Mouse (Mus musculus) heart, adult 2 months (tissue): ENCODE results near the gene Actg1. TPM values are rescaled to one million over a fixed set of nuclear protein-coding genes. Genes with fewer than 3 reads are reported as not detected.

Source experiments
- DNase-seq, 2 experiments: peaks; one replicate each; pipeline ENCODE4 v3.0.0; 2021
- H3K27ac ChIP-seq: fragments of 200-600 bp; 2 replicates; pipeline ENCODE4 v1.8.1; 2022
- H3K27me3 ChIP-seq: fragments of 200-500 bp; 2 replicates; pipeline ENCODE4 v1.6.1; 2012; ENCODE audit warnings: mild to moderate bottlenecking, low read length, inconsistent platforms, mixed read lengths; ENCODE audit not compliant: control insufficient read depth, insufficient read depth
- H3K36me3 ChIP-seq: fragments of 200-500 bp; 2 replicates; pipeline ENCODE4 v1.6.1; 2012; ENCODE audit warnings: low read length, inconsistent platforms; ENCODE audit not compliant: control insufficient read depth, insufficient read depth
- H3K4me1 ChIP-seq: fragments of 200-500 bp; 2 replicates; pipeline ENCODE4 v1.6.1; 2011; ENCODE audit warnings: low read length; ENCODE audit not compliant: control insufficient read depth, insufficient read depth
- H3K4me3 ChIP-seq: fragments of 200-600 bp; 2 replicates; pipeline ENCODE4 v1.8.1; 2022
- H3K79me2 ChIP-seq: fragments of 200-500 bp; replicated peaks from 2 replicates; pipeline ENCODE4 v1.6.1; 2012; ENCODE audit warnings: mild to moderate bottlenecking, inconsistent platforms, low read length, moderate library complexity, mixed read lengths; ENCODE audit not compliant: control insufficient read depth, insufficient read depth
- H3K9ac ChIP-seq: fragments of 200-500 bp; 2 replicates; pipeline ENCODE4 v1.6.1; 2012; ENCODE audit warnings: low read depth, mild to moderate bottlenecking, control low read depth, inconsistent platforms, low read length, mixed read lengths
- CTCF ChIP-seq: fragments of 200-600 bp; IDR thresholded peaks from 2 replicates; pipeline ENCODE4 v1.8.1; 2022; ENCODE audit warnings: antibody characterized with exemption, mild to moderate bottlenecking, moderate library complexity
- EP300 ChIP-seq: fragments of 200-500 bp; IDR thresholded peaks from 2 replicates; pipeline ENCODE4 v1.6.1; 2011; ENCODE audit warnings: low read depth, low read length, control low read depth; ENCODE audit not compliant: insufficient read depth
- POLR2A ChIP-seq: fragments of 200-500 bp; IDR thresholded peaks from 2 replicates; pipeline ENCODE4 v1.6.1; 2011; ENCODE audit warnings: mild to moderate bottlenecking, low read depth, low read length, control low read depth; ENCODE audit not compliant: insufficient read depth
- WGBS: fragments of 180-500 bp; shearing (Covaris S2); methylation state at CpG from one replicate; pipeline ENCODE4 v1.1.7; 2018; 5-methylcytosine and 5-hydroxymethylcytosine counted together
- intact Hi-C: fragments of 180-260 bp; cut with DNase I; formaldehyde crosslinking; loops from one replicate; pipeline ENCODE4 v1.15.1; 2025
- polyA plus RNA-seq: library from polyadenylated mRNA; depleted of rRNA; stranded (reverse); fragments of >200 nt; gene quantifications from 2 replicates; pipeline ENCODE4 v1.2.3, GENCODE M21; 2012
- total RNA-seq, 2 experiments: library from RNA; stranded (reverse); gene quantifications; 2 replicates each; pipeline ENCODE4 v1.2.3; 2021

Actg1 gene
- total and polyA plus RNA-seq, 3 experiments, result 222 to 510 (median 321) TPM

GRCm38 (mm10) chr11:120382509-120382908, 34.2 kb upstream of the Actg1 start:
- no peak overlapping the region for H3K4me3 ChIP-seq
- peak in 1 of 2 experiments; percentile 67 for DNase-seq
- peaks cover 7% of the 10 kb centered on the region for H3K4me1 ChIP-seq
- peaks cover 3% of the 10 kb centered on the region; the same call in 1 of the 2 replicates for H3K36me3 ChIP-seq
- H3K27ac ChIP-seq, result peak overlapping the region; percentile 23
- WGBS, result 66% methylated on average over 9 of the region's 9 CpGs
- TF ChIP-seq CTCF (no peak), POLR2A (no peak), EP300 (peak; percentile 95)
- H3K9ac ChIP-seq, result no peak overlapping the region
- no peaks in the 10 kb centered on the region for H3K79me2 ChIP-seq
- no peaks in the 10 kb centered on the region for H3K27me3 ChIP-seq
- intact Hi-C loops, result no loop called here

- Histone ChIP-seq H3K79me2 (no peaks in the 10 kb centered on the region), H3K4me3 (no peak overlapping the region), H3K9ac (no peak overlapping the region), H3K36me3 (peaks cover 3% of the 10 kb centered on the region; the same call in 1 of the 2 replicates), H3K4me1 (peaks cover 10% of the 10 kb centered on the region), H3K27me3 (no peaks in the 10 kb centered on the region), H3K27ac (no peak overlapping the region)
- WGBS, result 82% methylated on average over 4 of the region's 4 CpGs
- DNase-seq, result no peak
- intact Hi-C loops, result no loop called here
- TF ChIP-seq EP300 (no peak), CTCF (no peak), POLR2A (no peak)
Measured at GRCm38 (mm10) chr11:120381157-120381556, 32.8 kb upstream of the Actg1 start.

- Histone ChIP-seq H3K9ac (no peak overlapping the region), H3K4me1 (peaks cover 10% of the 10 kb centered on the region), H3K36me3 (peaks cover 3% of the 10 kb centered on the region; the same call in 1 of the 2 replicates), H3K79me2 (no peaks in the 10 kb centered on the region), H3K27me3 (no peaks in the 10 kb centered on the region), H3K27ac (no peak overlapping the region), H3K4me3 (no peak overlapping the region)
- intact Hi-C loops, result no loop called here
- TF ChIP-seq CTCF (no peak), POLR2A (no peak), EP300 (no peak)
- DNase-seq, result no peak
- 88% methylated on average over 3 of the region's 3 CpGs for WGBS
Measured at GRCm38 (mm10) chr11:120380271-120380670, 31.9 kb upstream of the Actg1 start.

GRCm38 (mm10) chr11:120378611-120379540, 30.5 kb upstream of the Actg1 start, which contains the start of gene Faap100:
Gene Faap100, minus strand, starts transcription at chr11:120378764.
- peak; percentile 94 to 95 for DNase-seq
- 0 out of 2 replicates have a peak, but pooled peaks have one; percentile 39 for TF ChIP-seq EP300
- peak; percentile 97 for TF ChIP-seq CTCF
- TF ChIP-seq POLR2A, result peak; percentile 47; the same call in 1 of the 2 replicates
- peaks cover 3% of the 10 kb centered on the region; the same call in 1 of the 2 replicates for H3K36me3 ChIP-seq
- WGBS, result 8% methylated on average over 53 of the region's 54 CpGs
- H3K9ac ChIP-seq, result peak within 1 kb of the TSS; percentile 77
- H3K27me3 ChIP-seq, result no peaks in the 10 kb centered on the region
- H3K79me2 ChIP-seq, result no peaks in the 10 kb centered on the region
- peak within 1 kb of the TSS; percentile 87 for H3K4me3 ChIP-seq
- peak within 1 kb of the TSS; percentile 72 for H3K27ac ChIP-seq
- intact Hi-C loops, result no loop called here
- peaks cover 13% of the 10 kb centered on the region for H3K4me1 ChIP-seq

GRCm38 (mm10) chr11:120378031-120378610, 29.8 kb upstream of the Actg1 start:
- Histone ChIP-seq H3K9ac (peak overlapping the region; percentile 77), H3K79me2 (no peaks in the 10 kb centered on the region), H3K4me1 (peaks cover 13% of the 10 kb centered on the region), H3K4me3 (peak overlapping the region; percentile 87), H3K27ac (peak overlapping the region; percentile 68), H3K27me3 (no peaks in the 10 kb centered on the region), H3K36me3 (peaks cover 3% of the 10 kb centered on the region; the same call in 1 of the 2 replicates)
- intact Hi-C loops, result no loop called here
- TF ChIP-seq EP300, result no peak
- TF ChIP-seq CTCF, result no peak
- no peak for TF ChIP-seq POLR2A
- under 1% methylated on average over 40 of the region's 40 CpGs for WGBS
- no peak for DNase-seq
